Mouse (Mus musculus): ENCODE results near the gene Trem1.

The Trem1 gene

DNA sequence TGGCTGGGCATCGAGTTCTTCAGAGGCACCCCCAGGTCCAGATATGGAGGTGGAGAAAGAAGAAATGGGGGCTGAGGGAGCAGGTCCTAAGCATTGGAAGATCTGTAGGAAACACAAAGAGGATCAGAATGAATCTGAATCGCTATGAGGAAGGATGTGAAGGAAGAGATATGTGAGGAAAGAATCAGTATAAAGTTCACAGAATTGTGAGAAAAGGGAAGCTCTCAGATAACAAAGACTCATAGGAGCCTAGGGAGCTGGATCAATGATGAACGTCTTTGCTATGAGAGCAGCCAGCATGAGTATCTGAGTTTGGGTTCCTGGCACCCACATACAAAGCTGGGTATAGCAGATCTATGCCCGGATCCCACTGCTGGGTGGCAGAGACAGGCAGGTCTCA is 37.3 kb downstream of the Trem1 start:
- DNase-seq = no peak

DNA sequence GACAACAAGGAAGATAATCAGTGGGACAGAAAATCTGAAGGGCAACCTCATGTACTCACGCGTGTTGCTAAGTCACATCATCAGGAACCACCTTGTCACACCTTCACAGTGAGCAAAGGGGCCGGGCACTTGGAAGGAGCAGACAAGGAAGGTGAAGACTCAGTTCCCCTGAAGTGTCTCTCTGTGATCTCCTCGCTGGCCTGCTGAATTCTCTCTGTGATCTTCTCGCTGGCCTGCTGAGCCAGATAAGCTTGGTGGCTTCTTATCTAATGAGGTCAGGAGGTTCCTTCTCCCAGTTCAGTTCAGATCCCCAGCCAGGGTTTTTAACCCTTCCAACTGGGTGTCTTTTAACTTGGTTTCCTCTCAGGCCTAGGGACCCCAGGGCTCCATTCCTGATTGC is 39.6 kb downstream of the Trem1 start:
- DNase-seq = no peak

DNA sequence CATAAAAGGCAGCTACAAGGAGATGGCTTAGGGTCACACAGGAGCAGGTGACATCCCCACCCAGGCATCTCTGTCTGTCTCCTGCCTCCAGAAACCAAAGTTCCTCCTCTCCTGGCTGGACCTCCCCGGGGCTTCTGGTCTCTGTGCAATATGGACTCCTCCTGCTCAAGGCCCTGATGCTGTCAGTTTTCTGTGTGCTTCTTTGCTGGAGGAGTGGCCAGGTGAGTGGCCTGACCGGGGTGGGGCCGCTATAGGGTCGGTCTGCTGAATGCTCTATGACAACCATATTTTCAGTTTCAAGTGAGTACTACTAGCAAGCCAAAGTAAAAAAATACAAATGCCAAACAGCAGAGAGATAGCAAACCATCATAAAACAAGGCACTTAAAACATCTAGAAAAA is 40.0 kb downstream of the Trem1 start:
- no peak for DNase-seq

- no peak for DNase-seq
Observed at GRCm38 (mm10) chr17:48274098-48274497, 41.5 kb downstream of the Trem1 start.

GRCm38 (mm10) chr17:48274885-48275284 is 42.3 kb downstream of the Trem1 start:
- peak; percentile 19 for DNase-seq

DNA sequence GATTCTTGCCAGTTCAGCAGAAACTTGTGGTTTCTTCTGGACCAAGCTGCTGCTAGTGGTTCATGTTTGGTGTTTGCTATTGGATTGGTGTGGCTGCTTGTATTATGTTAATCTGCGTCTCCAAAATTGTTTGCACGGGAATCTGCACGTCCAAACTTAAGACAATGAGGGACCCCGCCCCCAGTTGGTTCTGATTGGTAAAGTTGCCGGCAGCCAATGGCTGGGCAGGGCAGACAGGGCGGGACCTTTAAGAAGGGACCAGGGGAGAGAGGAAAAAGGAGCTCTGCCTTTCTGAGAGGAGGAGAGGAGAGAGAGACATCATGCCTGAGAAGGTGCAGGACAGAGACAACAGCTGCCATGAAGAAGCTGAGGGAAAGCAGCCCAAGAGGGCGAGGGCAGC is 43.2 kb downstream of the Trem1 start:
- DNase-seq = no peak

DNA sequence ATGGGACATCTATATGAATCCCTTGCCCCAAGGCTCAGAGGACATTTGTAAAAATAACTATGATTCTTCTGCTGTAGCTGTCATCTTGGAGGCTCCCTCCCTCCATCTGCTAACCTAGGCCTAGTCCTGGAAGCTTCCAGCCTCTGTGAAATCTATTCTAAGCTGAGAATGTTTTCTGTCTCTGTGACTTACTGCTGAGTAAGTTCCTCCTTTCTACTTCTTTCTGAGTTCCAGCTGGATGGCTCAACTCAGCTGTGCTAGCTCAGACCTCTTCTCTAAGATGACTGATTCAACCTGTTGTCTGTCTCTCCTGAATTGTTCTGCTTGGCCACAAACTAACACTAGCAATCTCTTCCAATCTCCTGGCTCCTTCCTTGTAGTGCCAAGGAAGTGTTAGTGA is 45.8 kb downstream of the Trem1 start:
- no peak for DNase-seq

- DNase-seq = no peak
Observed at GRCm38 (mm10) chr17:48279002-48279401, 46.4 kb downstream of the Trem1 start.

GRCm38 (mm10) chr17:48280943-48281738 is 48.6 kb downstream of the Trem1 start:
- no peak for DNase-seq

DNA sequence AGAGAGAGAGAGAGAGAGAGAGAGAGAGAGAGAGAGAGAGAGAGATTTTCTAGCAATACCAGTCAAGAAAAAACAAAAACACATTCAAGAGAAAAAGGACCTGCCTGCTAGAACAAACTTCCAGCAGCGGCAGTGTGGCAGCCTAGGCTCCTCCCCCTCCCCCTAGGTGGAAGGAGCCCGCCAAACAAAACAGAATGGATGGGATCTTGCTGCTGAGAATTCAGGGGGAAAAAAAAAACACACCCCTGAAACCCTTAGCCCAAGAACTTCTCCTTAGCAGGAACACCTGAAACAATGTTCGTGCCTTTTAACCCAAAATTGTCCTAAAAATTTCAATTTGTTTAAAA is 49.1 kb downstream of the Trem1 start:
- no peak for DNase-seq

DNA sequence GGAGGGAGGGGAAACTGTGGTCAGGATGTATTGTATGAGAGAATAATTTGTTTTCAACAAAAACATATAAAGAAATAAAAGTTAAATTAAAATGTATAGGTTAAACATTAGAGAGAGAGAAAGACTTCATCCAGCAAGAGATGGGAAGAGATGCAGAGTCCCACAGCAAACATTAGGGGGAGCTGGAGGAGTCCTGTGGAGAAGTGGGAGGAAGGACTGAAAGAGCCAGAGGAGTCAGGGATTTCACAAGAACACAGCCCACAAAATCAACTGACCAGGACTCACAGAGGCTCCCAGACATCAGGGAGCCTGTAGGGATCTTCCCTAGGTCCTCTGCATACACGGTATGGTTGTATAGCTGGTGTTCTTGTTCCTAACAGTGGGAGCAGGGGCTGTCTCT is 54.2 kb downstream of the Trem1 start:
- DNase-seq = no peak

DNA sequence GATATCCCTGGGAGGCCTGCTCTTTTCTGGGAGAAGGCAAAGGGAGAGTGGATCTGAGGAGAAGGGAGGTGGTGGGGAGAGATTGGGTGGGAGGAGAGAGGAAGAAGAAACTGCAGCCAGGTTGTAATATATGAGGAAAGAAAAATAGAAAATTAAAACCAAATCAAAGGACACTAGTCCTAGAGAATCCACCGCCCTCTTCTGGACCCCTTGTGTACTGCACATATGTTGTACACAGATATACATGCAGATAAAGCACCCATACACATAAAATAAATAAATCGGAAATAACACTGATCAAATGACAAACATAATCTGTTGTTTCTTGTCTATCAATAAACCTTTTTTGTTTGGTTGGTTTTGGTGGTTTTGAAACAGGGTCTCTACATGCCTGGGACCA is 54.7 kb downstream of the Trem1 start:
- DNase-seq = no peak

DNA sequence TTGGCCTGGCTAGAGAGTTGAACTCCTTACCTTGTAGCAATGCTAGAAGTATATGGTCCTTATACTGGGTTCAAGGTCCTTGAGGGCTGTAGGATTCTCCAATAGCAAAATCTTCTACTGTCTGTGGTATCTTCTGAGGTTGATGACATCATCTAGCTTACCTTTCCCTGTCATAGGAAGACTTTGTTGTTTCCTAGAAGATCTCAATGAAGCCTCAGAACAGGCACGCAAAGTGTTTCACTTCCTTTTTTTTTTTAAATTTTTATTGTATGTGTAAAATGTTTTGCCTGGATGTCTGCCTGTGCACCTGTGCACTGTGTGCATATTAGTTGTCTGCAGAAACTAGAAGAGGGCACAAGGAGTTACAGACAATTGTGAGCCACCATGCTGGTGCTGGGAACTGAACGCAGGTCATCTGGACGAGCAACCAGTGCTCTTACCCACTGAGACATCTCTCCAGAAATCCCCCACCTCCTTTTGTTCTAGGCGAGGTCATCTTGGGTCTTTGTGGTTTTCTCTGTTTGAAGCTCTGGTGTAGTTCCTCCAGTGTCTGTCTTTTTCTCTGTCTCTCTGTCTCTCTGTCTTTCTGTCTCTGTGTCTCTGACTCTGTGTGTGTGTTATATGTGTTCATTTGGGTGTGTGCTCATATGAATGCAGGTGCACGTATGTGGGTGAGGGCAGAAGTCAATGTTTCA is 61.1 kb downstream of the Trem1 start:
- no peak for DNase-seq

All from cerebellum, adult 11-12 months (tissue).